Mouse (Mus musculus): ENCODE data around the gene Pbx2.
A peak's percentile ranks its signal among the peaks of the same experiment; 100 is the strongest.

Gene Pbx2

DNA sequence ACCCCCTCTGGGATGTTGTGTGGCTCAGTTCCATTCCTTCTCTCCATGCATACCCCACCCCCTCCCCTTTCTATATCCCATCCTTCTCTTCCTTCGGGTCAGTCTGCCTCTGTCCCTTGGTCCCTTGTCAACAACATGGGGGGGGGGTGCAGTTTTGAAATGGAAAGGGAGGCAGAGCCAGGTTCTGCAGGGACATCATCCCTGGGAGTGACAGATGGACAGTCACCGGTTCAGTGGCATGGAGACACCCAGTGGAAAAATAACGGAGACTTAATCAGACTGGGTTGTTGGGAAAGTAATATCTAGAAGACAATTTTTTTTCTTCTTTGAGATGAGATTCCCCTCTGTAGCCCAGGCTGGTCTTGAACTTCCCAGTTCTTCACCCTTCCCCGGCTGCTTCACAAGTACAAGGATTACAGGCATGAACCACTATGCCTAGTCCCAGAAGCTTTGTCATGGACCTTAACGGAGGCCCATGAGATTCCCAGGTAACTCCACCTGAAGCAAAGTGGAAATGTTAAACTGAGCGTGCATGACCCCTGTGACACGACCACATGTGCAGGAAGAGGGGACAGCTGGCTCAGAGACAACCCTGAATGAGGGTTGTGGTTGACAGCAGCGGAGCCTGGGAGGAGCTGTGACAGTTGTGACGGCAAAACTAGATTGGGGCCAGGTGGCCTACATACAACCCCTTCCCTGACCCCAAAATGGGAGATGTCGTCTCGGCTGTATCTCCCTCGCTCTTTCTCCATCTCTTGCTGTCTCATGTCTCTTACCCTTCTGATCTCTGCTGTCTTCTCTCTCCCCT, 38.9 kb downstream of the Pbx2 start:
- no peak for DNase-seq (ENCODE audit: low spot score)

DNA sequence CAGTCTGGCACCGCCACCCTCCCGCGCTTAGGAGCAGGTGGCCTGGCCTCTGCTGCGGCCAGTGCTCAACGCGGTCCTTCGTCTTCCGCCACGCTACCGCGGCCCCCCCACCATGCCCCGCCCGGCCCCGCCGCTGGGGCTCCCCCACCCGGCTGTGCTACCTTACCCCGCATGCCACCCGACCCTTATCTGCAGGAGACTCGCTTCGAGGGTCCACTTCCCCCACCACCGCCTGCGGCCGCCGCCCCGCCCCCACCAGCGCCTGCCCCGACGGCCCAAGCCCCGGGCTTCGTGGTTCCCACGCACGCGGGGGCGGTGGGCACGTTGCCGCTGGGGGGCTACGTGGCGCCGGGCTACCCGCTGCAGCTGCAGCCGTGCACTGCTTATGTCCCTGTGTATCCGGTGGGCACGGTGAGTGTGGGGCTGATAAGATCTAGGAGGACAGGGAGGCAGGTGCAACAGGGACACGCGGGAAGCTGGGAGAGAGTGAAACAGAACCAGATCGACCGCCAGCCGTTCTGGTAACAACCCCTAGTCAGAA, 39.8 kb downstream of the Pbx2 start:
- DNase-seq (ENCODE audit: low spot score), result no peak

DNA sequence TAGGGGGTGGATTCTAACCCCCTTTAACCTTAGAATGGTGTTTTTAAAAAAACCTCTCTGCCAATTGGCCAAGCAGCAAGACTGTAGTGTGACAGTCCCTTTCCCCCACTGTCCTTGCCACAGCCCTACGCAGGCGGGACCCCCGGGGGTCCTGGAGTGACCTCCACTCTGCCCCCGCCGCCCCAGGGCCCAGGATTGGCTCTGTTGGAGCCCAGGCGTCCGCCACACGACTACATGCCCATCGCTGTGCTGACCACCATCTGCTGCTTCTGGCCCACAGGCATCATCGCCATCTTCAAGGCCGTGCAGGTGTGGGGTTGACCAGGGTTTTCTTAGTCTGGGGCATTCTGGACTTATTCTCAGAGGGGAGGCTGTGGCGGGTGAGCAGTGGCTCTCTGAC, 40.6 kb downstream of the Pbx2 start:
- DNase-seq (ENCODE audit: low spot score), result no peak

DNA sequence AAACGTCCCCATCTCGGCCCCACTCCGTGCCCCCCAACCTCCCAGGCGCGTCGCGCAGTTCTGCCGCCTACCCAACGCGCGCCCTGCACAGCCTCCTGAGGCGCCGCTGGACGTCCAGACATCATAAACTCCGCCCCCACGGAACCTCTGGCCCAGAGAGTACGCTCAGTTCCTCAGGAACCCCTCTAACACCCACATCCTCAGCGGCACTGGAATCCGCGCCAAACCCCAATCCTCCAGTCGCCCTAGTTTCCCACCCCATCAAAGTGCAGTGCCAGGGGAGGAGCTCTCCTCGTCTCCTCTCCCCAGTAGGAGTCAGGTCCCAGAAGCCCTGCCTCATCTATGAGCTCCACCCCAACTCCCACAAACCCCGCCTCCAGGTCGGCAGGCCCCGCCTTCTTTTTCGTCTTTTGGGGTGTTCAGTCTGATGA, 41.2 kb downstream of the Pbx2 start:
- peak; percentile 85 for DNase-seq (ENCODE audit: low spot score)

DNA sequence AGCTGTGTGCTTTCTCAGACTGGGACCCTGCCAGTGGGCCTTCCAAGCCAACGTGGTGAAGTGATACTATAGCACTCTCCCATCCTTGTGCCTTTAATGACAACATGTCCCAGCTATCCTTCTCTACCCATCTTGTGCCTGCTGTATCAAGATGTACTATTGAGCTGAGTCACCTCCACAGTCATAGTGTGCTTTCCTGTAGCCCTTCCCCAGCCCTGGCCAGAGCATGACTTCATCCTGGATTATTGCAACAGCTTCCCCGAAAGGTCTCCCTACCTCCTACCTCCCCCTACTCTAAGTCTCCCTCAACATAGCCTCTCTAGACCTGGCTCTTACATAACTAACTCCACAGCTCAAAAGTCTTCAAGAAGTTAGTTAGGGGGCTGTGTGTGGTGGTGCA, 44.6 kb downstream of the Pbx2 start:
- no peak for DNase-seq (ENCODE audit: low spot score)

DNA sequence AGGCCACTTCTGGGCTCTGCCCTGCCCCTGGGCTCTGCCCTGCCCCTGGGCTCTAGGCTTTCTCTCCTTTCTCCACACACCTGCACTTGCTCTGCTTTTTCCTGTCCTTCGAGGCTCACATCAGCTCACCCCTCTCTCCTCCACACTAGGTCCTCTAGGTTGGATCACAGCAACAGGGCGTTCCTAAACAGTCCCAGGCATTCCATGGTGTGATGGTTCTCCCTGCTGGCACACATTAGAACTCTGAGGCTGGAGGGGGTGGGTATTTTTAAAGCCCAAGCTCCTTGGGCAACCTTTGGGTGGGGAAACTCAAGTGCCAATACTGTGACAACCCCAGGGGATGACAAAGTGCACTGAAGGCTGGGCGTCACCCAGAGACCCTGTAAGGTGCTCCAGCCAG, 46.4 kb downstream of the Pbx2 start:
- DNase-seq (ENCODE audit: low spot score), result no peak

DNA sequence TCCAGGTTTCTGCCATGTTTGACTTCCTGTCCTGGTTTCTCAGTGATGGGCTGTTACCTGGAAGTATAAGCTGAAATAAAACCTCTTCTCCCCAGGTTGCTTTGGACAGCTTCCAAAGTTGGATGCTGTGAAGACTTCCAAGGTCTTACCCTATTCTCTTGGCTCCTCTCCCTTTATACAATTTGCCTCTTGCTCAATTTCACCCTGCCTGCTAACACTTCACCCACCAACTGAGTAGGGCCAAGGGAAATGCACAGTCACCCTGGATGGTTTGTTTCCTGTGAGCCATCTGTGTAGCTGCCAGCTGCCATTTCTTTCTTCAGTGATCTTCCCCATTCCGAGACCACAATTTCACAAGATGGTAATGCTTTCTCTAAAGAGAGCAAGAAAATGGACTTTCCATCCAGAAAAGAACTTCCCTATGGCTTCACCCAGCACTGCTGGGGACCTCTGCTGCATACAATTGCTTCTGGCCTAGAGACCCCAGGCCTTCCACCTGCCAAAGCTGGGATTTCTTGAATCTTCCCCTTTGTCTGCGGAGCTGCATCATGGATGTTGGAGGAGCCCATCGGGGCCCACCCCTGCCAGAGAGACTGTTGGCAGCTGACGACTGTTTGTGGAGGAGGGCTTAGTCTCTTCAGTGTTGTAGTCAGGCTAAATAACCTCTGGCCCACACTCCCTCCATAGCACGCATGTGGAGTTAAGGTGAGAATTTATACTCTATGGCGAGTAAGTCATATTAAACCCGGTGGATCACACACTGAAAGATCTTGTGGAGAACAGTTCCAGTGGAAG, 48.6 kb downstream of the Pbx2 start:
- DNase-seq (ENCODE audit: low spot score), result no peak

DNA sequence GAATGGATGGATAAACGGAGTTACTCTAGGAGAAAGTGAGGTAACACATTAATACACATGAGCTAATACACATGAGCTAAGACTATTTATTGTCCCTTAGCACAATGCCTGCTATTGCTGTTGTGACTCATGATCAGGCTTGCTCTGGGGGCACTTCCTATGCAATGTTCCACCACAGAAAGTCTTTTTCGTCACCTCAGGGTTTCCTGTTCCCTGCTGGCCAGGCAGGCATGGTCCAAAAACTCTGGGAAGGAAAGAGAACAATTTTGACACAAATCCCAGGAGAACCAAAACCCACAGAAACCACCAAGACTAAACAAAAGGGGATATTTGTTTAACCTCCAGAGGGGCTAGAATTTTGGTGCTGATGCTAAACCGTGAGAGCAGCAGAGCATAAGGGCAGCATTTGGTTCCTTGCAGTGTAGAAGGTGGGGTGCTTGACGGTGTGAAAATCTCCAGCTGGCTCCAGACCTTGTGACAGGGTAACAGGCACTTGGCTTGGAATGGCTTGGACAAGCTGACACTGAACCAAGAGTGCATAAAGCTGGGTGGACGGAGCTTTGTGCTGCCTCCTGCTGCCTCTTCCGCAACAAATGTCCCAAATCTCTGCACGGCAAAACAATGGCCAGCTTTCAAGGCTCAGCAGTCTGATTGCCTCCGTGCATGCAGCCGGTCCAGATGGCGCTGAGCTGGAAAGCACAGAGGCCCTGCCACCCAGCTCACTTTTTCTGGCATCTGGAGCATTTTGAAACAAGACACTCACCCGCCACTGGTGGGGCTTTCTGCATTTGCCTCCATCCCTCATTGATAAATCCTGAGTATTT, 49.9 kb downstream of the Pbx2 start:
- no peak for DNase-seq (ENCODE audit: low spot score)

DNA sequence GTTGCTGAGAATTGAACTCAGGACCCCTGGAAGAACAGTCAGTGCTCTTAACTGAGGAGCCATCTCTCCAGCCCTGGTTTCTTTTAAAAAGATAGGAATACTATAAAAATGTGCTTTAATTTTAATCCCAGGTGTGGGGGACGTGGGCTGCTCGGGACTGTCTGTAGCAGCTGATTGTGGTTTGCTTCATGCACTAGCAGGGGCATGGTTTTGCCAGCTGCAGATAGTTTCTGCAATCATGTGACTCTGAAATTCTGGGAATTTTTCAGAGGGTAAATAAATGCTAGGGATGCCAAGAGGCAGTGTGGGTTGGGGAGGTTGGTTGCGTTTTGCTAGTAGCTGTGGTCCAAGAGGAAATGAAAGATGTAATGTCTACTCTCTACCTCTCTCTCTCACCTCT, 50.9 kb downstream of the Pbx2 start:
- DNase-seq (ENCODE audit: low spot score), result no peak

DNA sequence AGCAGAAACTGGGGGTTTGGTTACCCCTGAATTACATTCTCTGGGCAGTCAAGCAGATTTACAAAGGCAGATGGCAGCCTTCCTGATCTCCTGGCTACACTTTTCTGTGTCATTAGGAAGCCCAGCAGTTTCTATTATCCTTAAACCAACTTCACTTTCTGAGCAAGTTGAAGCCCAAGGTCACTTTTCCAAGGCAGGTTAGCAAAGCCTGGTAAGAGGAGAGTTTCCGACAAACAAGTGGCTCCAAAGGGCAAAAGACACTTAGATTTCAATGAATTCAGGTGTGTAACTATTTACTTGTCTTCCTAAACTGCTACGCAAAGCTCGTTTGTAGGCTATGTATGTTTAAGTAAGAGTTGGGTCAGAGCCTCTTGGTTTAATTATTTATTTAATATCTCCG, 52.3 kb downstream of the Pbx2 start:
- no peak for DNase-seq (ENCODE audit: low spot score)

DNA sequence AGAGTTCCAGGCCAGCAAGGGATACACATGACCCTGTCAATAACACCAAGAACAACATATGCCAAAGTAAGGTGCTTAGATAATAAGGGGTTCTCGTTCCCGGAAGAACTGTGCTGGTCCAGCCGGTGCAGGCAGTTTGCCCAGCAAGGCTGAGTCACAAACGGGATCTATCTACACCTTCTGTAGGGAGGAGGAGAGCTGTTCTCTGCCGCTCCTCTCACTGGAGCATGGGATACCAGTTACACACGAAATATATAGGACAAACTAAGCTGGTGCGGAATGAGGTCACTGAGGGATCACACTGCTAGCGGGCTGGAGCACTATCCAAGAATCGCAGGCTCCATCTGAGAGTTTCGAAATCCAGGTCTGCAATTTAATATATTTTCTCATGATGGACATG, 52.9 kb downstream of the Pbx2 start:
- DNase-seq (ENCODE audit: low spot score), result no peak

DNA sequence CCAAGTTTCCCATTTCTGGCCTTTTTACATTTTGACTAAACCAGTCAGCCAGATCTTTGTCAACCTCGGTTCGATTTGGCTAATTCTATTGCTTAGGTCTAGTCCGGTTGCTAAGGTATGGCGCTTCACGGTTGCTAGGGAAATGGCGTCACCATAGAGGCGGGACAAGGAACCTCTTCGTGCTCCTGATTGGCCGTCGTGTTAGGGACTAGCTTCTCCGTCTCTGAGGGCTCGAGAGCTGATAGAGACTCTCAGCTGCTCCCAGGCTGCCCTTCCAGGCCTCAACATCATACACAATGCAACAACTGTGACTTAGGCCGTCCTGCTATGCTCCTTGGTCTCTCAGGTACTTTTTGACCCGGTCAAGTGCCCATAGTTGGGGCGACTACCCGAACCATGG, 53.5 kb downstream of the Pbx2 start, which contains the start of gene Fkbpl:
Gene Fkbpl, plus strand, starts transcription at position 157 of the 400 bp plus-strand sequence.
- peak; percentile 98 for DNase-seq (ENCODE audit: low spot score)

DNA sequence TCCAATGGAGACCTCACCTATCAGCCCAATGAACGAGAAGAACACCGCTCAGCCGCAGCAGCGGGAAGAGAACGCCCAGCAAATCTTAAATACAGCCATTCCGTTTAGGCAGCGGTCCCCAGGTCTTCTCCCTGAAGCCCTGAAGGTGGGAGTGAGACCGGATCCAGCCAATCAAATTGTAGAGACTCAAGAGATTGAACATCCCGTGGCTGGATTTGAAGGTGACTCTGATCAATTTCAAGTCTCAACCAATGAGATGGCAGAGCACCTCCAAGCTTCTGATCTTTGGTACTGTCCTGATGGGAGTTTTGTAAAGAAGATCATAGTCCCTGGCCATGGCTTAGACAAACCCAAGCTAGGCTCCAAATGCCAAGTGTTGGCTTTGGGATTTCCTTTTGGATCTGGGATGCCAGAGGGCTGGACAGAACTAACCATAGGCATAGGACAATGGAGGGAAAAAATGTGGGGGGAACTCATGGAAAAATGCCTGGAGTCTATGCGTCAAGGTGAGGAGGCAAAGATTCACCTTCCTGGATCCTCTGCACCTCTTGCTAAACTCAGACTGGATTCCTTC, 54.3 kb downstream of the Pbx2 start:
- DNase-seq (ENCODE audit: low spot score), result no peak

DNA sequence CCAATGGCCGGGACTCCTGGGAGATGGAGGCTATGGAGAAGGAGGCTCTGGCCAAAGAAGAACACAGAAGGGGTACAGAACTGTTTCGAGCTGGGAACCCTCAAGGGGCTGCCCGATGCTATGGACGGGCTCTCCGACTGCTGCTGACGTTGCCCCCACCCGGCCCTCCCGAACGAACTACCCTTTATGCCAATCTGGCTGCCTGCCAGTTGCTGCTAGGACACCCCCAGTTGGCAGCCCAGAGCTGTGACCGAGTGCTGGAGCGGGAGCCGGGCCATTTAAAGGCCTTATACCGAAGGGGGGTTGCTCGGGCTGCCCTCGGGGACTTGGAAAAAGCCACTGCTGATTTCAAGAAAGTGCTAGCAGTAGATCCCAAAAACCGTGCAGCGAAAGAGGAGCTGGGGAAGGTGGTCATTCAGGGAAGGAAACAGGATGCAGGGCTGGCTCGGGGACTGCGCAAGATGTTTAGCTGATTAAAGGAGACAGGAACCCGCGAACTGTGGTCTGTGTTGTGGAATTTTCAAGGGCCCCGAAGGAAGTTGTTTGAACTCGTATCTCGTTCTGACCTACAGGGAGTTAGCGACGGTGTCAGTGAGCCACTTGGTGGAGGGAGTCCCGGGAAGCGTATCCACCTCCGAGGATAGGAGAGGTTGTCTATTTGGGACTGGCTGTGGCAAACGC, 54.9 kb downstream of the Pbx2 start:
- DNase-seq (ENCODE audit: low spot score), result no peak

Measured in lung, postnatal 25 days (tissue).